Mouse (Mus musculus): ENCODE measurements at regions not wholly inside any gene's neighbourhood (a gene's known extent, or its start where the extent isn't known, plus 50 kb on each side); places are given as distances from the start of the nearest gene placed in this dataset.

DNA sequence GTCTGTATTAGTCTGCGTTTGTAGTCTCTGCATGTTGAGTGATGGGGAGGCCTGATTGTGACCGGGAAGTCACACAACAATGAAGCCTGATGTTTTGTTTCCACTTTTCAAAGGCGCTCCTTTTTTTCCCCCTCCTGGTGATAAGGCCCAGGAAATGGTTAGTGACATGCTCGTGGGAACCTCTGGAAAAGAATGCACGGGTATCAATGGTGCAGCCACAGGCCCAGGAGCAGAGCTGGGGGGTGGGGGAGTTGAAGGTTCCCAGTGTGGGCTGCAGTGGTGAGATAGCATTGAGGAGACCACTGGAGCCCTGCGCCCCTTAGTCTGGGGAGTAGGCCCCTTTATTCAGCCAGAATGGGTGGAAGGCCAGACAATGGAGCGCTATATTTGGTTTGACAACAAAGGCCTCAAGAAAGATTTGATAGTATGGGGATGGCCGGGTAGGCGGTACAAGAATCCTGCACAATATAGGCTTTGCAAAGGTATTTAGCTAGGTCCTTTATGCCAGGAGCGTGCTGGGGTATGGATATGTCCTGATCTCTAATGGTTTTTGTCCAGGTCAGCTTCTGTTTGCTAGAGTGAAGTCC, 490.4 kb downstream of the Insc start:
- TF ChIP-seq CTCF (IDR thresholded peaks at IDR 0.05; ENCODE audit: low read depth, low read length) (no peak), POLR2A (IDR thresholded peaks at IDR 0.05; ENCODE audit: insufficient read depth, low read length) (no peak), EP300 (IDR thresholded peaks at IDR 0.05; ENCODE audit: insufficient read depth, low read depth, low read length) (no peak)

Measured in ES-Bruce4 (cell line).